Mouse (Mus musculus) stomach, postnatal 0 days (tissue): ENCODE measurements at regions not wholly inside any gene's neighbourhood (a gene's known extent, or its start where the extent isn't known, plus 50 kb on each side); places are given as distances from the start of the nearest gene placed in this dataset.

ENCODE experiments used
- CTCF ChIP-seq: IDR thresholded peaks from 2 replicates; pipeline ENCODE4 v1.5.1; 2016; ENCODE audit warnings: antibody characterized with exemption, low read depth, mild to moderate bottlenecking, moderate library complexity
- EP300 ChIP-seq: optimal IDR thresholded peaks from 2 replicates; pipeline ENCODE3; 2016; ENCODE audit warnings: antibody characterized with exemption

GRCm38 (mm10) chr2:72557161-72557560 lies 81.2 kb downstream of the Cdca7 start:
- no peak for TF ChIP-seq CTCF
- no peak for TF ChIP-seq EP300
